Mouse (Mus musculus) intestine, embryonic 14.5 days (tissue): Measurements from ENCODE around the gene Gm7970. TPM values are rescaled to one million over a fixed set of nuclear protein-coding genes. Genes with fewer than 3 reads are reported as not detected.
"Not testable (repeated sequence)": the region's sequence is repeated elsewhere in the genome, so short reads cannot be mapped to it uniquely, and the experiment has no call there.

Experiments used
- ATAC-seq: fragments of 200-750 bp; cut with Nextera tagmentation; replicated peaks from 2 replicates; pipeline ENCODE4 v1.8.0; 2017; ENCODE audit warnings: low read depth, moderate number of reproducible peaks, moderate TSS enrichment, moderate library complexity; ENCODE audit not compliant: low FRiP score, low TSS enrichment
- DNase-seq: peaks from one replicate; pipeline ENCODE4 v3.0.0-alpha.2; 2018; ENCODE audit warnings: low spot score
- H3K27ac ChIP-seq: fragments of 300-500 bp; sonication (generic); 2 replicates; pipeline ENCODE4 v1.5.1; 2014; ENCODE audit warnings: low read depth, mild to moderate bottlenecking, control low read depth
- H3K27me3 ChIP-seq: fragments of 300-500 bp; sonication (generic); replicated peaks from 2 replicates; pipeline ENCODE4 v1.6.1; 2014; ENCODE audit warnings: low read length, control low read depth; ENCODE audit not compliant: control insufficient read depth, insufficient read depth
- H3K36me3 ChIP-seq: fragments of 300-500 bp; sonication (generic); 2 replicates; pipeline ENCODE4 v1.6.1; 2014; ENCODE audit warnings: low read length, control low read depth; ENCODE audit not compliant: control insufficient read depth, insufficient read depth
- H3K4me1 ChIP-seq: fragments of 300-500 bp; sonication (generic); replicated peaks from 2 replicates; pipeline ENCODE4 v1.6.1; 2014; ENCODE audit warnings: low read length, control low read depth, mixed read lengths; ENCODE audit not compliant: control insufficient read depth, insufficient read depth
- H3K4me2 ChIP-seq: fragments of 300-500 bp; sonication (generic); 2 replicates; pipeline ENCODE4 v1.6.1; 2014; ENCODE audit warnings: low read length
- H3K4me3 ChIP-seq: fragments of 300-500 bp; sonication (generic); 2 replicates; pipeline ENCODE4 v1.5.1; 2014; ENCODE audit warnings: low read depth, low read length, control low read depth, mixed read lengths
- H3K9ac ChIP-seq: fragments of 300-500 bp; sonication (generic); 2 replicates; pipeline ENCODE4 v1.6.1; 2014; ENCODE audit warnings: mild to moderate bottlenecking, low read length
- H3K9me3 ChIP-seq: fragments of 300-500 bp; sonication (generic); 2 replicates; pipeline ENCODE4 v1.6.1; 2016; ENCODE audit warnings: low read length, control low read depth; ENCODE audit not compliant: control insufficient read depth
- WGBS: fragments of 180-500 bp; shearing (Covaris S2); extraction: QIAGEN DNeasy Blood & Tissue Kit; methylation state at CpG from one replicate; pipeline ENCODE4 v1.1.7; 2014; 5-methylcytosine and 5-hydroxymethylcytosine counted together
- polyA plus RNA-seq: library from polyadenylated mRNA; unstranded; fragments of >200 nt; fragmentation: Nextera tagmentation; extraction: Ambion mirVana; gene quantifications from 2 replicates; pipeline ENCODE4 v1.2.1, GENCODE M21; 2014

Gm7970 gene
- polyA plus RNA-seq = not detected in 2 replicates

DNA sequence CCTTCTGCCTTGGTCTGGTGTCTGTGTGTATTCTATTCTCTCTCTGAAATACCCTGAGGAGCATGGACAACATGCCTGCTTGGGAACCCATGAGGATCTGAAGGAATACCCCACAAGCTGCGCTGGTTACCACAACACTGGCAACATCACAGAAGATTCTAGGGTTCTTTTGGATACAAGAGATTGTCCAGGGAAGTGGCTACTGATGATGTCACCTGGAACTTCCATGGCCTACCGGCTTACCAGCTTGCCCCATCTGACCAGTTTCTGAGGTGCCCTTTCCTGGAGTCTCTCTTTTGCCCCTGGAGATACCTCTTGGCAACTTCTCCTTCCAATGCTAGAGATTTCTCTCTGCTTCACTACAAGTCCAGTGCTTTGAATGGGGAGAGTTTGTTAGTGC is at the start of gene Gm7970:
Gm7970 (minus strand) TSS at position 101 of the 400 bp plus-strand sequence.
- DNase-seq, ATAC-seq, H3K36me3 ChIP-seq, H3K4me2 ChIP-seq, H3K27ac ChIP-seq, H3K27me3 ChIP-seq, H3K4me3 ChIP-seq, H3K9me3 ChIP-seq, H3K4me1 ChIP-seq, H3K9ac ChIP-seq: not testable (repeated sequence)
- no CpG with 5 or more reads among the region's 2 CpGs for WGBS

DNA sequence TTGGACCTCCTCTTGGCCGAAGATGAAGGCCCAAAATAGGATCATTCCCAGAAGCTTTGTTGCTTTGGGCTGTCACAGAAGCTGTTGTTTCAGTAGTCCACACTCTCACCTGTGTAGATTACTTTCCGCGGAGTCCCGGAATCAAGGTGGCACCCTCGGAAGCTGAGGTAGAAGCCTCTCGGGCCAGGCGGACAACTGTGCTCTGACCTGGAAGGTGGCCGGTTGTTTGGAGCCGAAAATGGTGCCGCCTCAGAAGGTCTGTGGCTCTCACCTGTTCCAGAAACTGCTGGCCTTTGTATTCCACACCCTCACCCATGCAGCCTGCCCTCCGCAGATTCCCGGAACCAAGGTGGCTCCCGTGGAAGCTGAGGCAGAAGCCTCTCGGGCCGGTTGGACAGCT is 45.6 kb upstream of the Gm7970 start:
- not testable (repeated sequence) for ATAC-seq, H3K4me2 ChIP-seq, H3K27ac ChIP-seq, H3K9me3 ChIP-seq, DNase-seq, H3K4me3 ChIP-seq, H3K9ac ChIP-seq, H3K4me1 ChIP-seq, H3K27me3 ChIP-seq, H3K36me3 ChIP-seq
- 90% methylated on average over 15 of the region's 15 CpGs for WGBS

DNA sequence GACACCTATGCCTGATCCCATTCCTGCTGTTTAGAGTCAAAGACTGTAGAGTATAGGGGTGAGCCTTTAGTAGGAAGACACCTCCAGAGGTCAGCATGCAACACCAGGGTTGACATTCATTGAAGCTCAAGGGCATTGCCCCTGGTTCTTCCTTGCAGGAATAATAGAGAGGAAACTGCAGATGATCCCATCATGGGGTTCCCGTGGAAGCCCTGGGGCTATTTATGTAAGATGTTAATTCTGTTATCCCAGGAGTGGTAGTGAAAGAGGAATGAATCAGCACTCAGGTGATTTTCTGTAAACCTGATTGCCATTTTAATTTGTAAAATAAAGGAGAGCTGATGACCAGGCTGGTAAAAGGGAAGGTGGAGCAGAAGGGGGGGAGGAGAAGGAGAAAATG is 31.0 kb upstream of the Gm7970 start:
- H3K9me3 ChIP-seq, H3K4me2 ChIP-seq, H3K27ac ChIP-seq, H3K4me1 ChIP-seq, H3K9ac ChIP-seq, DNase-seq, H3K27me3 ChIP-seq, H3K36me3 ChIP-seq, H3K4me3 ChIP-seq, ATAC-seq: not testable (repeated sequence)
- WGBS = 59% methylated on average over 1 of the region's 1 CpGs

DNA sequence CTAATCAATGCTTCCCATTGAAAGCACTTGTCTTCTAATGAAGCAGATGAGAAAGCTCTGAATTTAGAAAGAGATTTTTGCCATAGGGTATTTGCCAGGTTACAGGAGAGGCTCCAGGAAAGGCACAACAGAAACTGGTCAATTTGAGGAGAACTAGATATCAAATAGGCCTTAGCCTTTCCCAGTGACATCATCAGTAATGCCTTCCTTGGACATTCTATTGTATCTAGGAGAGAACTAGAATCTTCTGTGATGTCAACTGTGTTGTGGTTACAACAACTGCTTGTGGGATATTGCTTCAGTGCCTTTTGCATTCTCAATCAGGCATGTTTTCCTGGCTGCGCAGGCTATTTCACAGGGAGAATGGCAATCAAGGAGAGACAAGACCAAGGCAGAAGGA is 17.5 kb upstream of the Gm7970 start, which contains the start of gene 1700049E17Rik2:
1700049E17Rik2 (plus strand) TSS at position 301 of the 400 bp plus-strand sequence.
- not testable (repeated sequence) for DNase-seq, H3K4me2 ChIP-seq, H3K27ac ChIP-seq, H3K27me3 ChIP-seq, ATAC-seq, H3K9ac ChIP-seq, H3K36me3 ChIP-seq, H3K9me3 ChIP-seq, H3K4me1 ChIP-seq, H3K4me3 ChIP-seq
- WGBS = no CpG with 5 or more reads among the region's 1 CpGs

DNA sequence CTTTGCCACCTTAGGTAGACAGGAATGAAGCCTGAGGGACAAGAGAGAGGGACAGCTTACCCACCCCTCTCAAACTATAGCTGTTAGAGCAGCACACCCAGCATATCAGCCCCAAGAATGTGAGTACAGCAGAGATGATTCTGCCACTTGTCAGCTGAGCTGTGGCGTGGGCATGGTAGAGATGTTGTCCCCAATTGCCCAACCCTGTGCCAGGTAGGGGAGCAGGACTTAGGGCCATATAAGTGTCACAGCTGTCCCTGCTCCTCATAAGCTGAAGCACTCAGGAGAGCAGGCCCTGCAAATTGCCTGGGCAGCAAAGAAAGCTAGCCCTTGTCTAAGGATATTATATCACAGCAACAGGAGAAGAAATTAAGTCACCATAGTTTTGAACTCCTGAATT is 30.7 kb downstream of the Gm7970 start:
- H3K9ac ChIP-seq, H3K36me3 ChIP-seq, ATAC-seq, H3K9me3 ChIP-seq, H3K4me2 ChIP-seq, H3K4me1 ChIP-seq, H3K27me3 ChIP-seq, DNase-seq, H3K27ac ChIP-seq, H3K4me3 ChIP-seq: not testable (repeated sequence)
- 79% methylated on average over 1 of the region's 1 CpGs for WGBS

DNA sequence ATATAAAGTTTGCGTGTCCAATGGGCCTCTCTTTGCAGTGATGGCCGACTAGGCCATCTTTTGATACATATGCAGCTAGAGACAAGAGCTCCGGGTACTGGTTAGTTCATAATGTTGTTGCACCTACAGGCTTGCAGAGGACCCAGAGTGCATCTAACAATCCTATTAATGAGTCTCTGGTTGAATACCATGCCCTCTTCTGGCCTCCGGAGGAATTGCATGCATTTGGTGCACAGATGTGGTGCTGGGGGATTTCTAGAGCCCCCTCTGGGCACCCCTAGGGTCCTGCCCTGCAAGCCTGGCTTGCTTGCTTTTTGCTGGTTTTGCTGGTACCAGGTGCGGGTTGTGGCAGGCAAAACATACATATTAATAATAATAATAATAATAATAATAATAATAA is 34.7 kb downstream of the Gm7970 start:
- H3K4me3 ChIP-seq, H3K4me1 ChIP-seq, H3K36me3 ChIP-seq, H3K27me3 ChIP-seq, ATAC-seq, DNase-seq, H3K27ac ChIP-seq, H3K9me3 ChIP-seq, H3K4me2 ChIP-seq, H3K9ac ChIP-seq: not testable (repeated sequence)
- 80% methylated on average over 5 of the region's 5 CpGs for WGBS

Other genes with a start within 250 kb of the Gm7970 start
- not detected in 2 replicates for gene Gm5798, start 207.0 kb downstream of the Gm7970 start, polyA plus RNA-seq
- gene Gm7945, start 169.2 kb downstream of the Gm7970 start, polyA plus RNA-seq = not detected in 2 replicates
- not detected in 2 replicates for gene Gm6482, start 147.3 kb downstream of the Gm7970 start, polyA plus RNA-seq
- gene Gm7954, start 102.1 kb downstream of the Gm7970 start, polyA plus RNA-seq = not detected in 2 replicates
- gene Gm3486, start 66.1 kb downstream of the Gm7970 start, polyA plus RNA-seq = not detected in 2 replicates
- gene 1700049E17Rik2, start 17.6 kb upstream of the Gm7970 start, polyA plus RNA-seq = not detected in 2 replicates
- not detected in 2 replicates for gene Gm3072, start 69.0 kb upstream of the Gm7970 start, polyA plus RNA-seq
- gene Gm3676, start 90.9 kb upstream of the Gm7970 start, polyA plus RNA-seq = not detected in 2 replicates
- gene Gm8068, start 146.3 kb upstream of the Gm7970 start, polyA plus RNA-seq = not detected in 2 replicates
- gene Gm7929, start 195.0 kb upstream of the Gm7970 start, polyA plus RNA-seq = not detected in 2 replicates
- gene Gm47189, start 216.9 kb upstream of the Gm7970 start, polyA plus RNA-seq = not detected in 2 replicates